Mouse (Mus musculus) spleen, adult 2 months (tissue): ENCODE measurements around the gene Ccm2l.

ENCODE experiments used
- CTCF ChIP-seq: fragments of 200-500 bp; IDR thresholded peaks from 2 replicates; pipeline ENCODE4 v1.5.1; 2011; ENCODE audit warnings: mild to moderate bottlenecking, inconsistent platforms; ENCODE audit not compliant: insufficient read depth, insufficient read length, insufficient replicate concordance; ENCODE audit errors: extremely low read depth
- POLR2A ChIP-seq: fragments of 200-500 bp; IDR thresholded peaks from 2 replicates; pipeline ENCODE4 v1.6.1; 2011; ENCODE audit warnings: low read depth, low read length, inconsistent platforms

- TF ChIP-seq POLR2A (no peak), CTCF (no peak)
These were observed 24.9 kb downstream of the Ccm2l start for GRCm38 (mm10) chr2:153090551-153091165.
